Mouse (Mus musculus) hindbrain, embryonic 16.5 days (tissue): Measurements from ENCODE around the gene Nckap5. TPM values are rescaled to one million over a fixed set of nuclear protein-coding genes. Genes with fewer than 3 reads are reported as not detected.

Experiments
- ATAC-seq: fragments of 200-750 bp; cut with Nextera tagmentation; 2 replicates; pipeline ENCODE4 v1.8.0; 2017; ENCODE audit warnings: moderate TSS enrichment, moderate library complexity
- H3K27ac ChIP-seq: fragments of 300-500 bp; sonication (generic); 2 replicates; pipeline ENCODE4 v1.5.1; 2014; ENCODE audit warnings: low read depth, mild to moderate bottlenecking, control low read depth, low read length, moderate library complexity
- H3K27me3 ChIP-seq: fragments of 300-500 bp; sonication (generic); replicated peaks from 2 replicates; pipeline ENCODE4 v1.6.1; 2014; ENCODE audit warnings: low read length; ENCODE audit not compliant: control insufficient read depth, insufficient read depth
- H3K36me3 ChIP-seq: fragments of 300-500 bp; sonication (generic); 2 replicates; pipeline ENCODE4 v1.6.1; 2014; ENCODE audit warnings: mild to moderate bottlenecking, low read length, moderate library complexity, mixed read lengths; ENCODE audit not compliant: control insufficient read depth, insufficient read depth
- H3K4me1 ChIP-seq: fragments of 300-500 bp; sonication (generic); 2 replicates; pipeline ENCODE4 v1.6.1; 2014; ENCODE audit warnings: low read depth, low read length; ENCODE audit not compliant: control insufficient read depth, insufficient read depth
- H3K4me2 ChIP-seq: fragments of 300-500 bp; sonication (generic); 2 replicates; pipeline ENCODE4 v1.6.1; 2014; ENCODE audit warnings: mild to moderate bottlenecking, low read length, control low read depth, moderate library complexity
- H3K4me3 ChIP-seq: fragments of 300-500 bp; sonication (generic); 2 replicates; pipeline ENCODE4 v1.5.1; 2014; ENCODE audit warnings: mild to moderate bottlenecking, low read length, control low read depth, moderate library complexity
- H3K9ac ChIP-seq: fragments of 300-500 bp; sonication (generic); 2 replicates; pipeline ENCODE4 v1.6.1; 2014; ENCODE audit warnings: low read depth, mild to moderate bottlenecking, control low read depth, low read length, moderate library complexity
- H3K9me3 ChIP-seq: fragments of 300-500 bp; sonication (generic); 2 replicates; pipeline ENCODE4 v1.6.1; 2014; ENCODE audit warnings: mild to moderate bottlenecking, low read length, moderate library complexity; ENCODE audit not compliant: control insufficient read depth
- WGBS: fragments of 180-500 bp; shearing (Covaris S2); extraction: QIAGEN DNeasy Blood & Tissue Kit; methylation state at CpG from one replicate; pipeline ENCODE4 v1.1.7; 2014; 5-methylcytosine and 5-hydroxymethylcytosine counted together
- polyA plus RNA-seq: library from polyadenylated mRNA; unstranded; fragments of >200 nt; fragmentation: Nextera tagmentation; extraction: Ambion mirVana; gene quantifications from 2 replicates; pipeline ENCODE4 v1.2.1, GENCODE M21; 2015

Nckap5 gene
- polyA plus RNA-seq, 1 experiment from 2014 or later = 13.9 TPM

- H3K4me2 ChIP-seq = no peak overlapping the region
- H3K27me3 ChIP-seq = no peaks in the 10 kb centered on the region
- no peak overlapping the region for H3K4me3 ChIP-seq
- no peak overlapping the region for H3K9ac ChIP-seq
- WGBS = 75% methylated on average over 6 of the region's 6 CpGs
- no peak for ATAC-seq
- no peaks in the 10 kb centered on the region for H3K36me3 ChIP-seq
- H3K4me1 ChIP-seq = no peaks in the 10 kb centered on the region
- H3K9me3 ChIP-seq = no peaks in the 10 kb centered on the region
- H3K27ac ChIP-seq = no peak overlapping the region
Observed at GRCm38 (mm10) chr1:126537223-126537757, 293.3 kb downstream of the Nckap5 start.

GRCm38 (mm10) chr1:126535527-126535926 is 295.1 kb downstream of the Nckap5 start:
- WGBS = 58% methylated on average over 1 of the region's 1 CpGs
- no peaks in the 10 kb centered on the region for H3K9me3 ChIP-seq
- ATAC-seq = no peak

GRCm38 (mm10) chr1:126534046-126534445 is 296.6 kb downstream of the Nckap5 start:
- Histone ChIP-seq H3K36me3 (no peaks in the 10 kb centered on the region), H3K9me3 (no peaks in the 10 kb centered on the region), H3K9ac (no peak overlapping the region), H3K4me1 (no peaks in the 10 kb centered on the region), H3K27ac (no peak overlapping the region), H3K4me2 (no peak overlapping the region), H3K27me3 (no peaks in the 10 kb centered on the region), H3K4me3 (no peak overlapping the region)
- 62% methylated on average over 2 of the region's 2 CpGs for WGBS
- no peak for ATAC-seq

More at GRCm38 (mm10) chr1:126535527-126535926, 295.1 kb downstream of the Nckap5 start:
- Histone ChIP-seq H3K4me2 (no peak overlapping the region), H3K4me3 (no peak overlapping the region), H3K27me3 (no peaks in the 10 kb centered on the region), H3K36me3 (no peaks in the 10 kb centered on the region), H3K4me1 (no peaks in the 10 kb centered on the region), H3K27ac (no peak overlapping the region), H3K9ac (no peak overlapping the region)

GRCm38 (mm10) chr1:126528043-126528598 is 302.5 kb downstream of the Nckap5 start:
- no peak overlapping the region for H3K27ac ChIP-seq
- H3K9me3 ChIP-seq = no peaks in the 10 kb centered on the region
- no peaks in the 10 kb centered on the region for H3K36me3 ChIP-seq
- ATAC-seq = peak; percentile 40; the same call in 1 of the 2 replicates
- no peak overlapping the region for H3K9ac ChIP-seq
- no peaks in the 10 kb centered on the region for H3K4me1 ChIP-seq
- no peaks in the 10 kb centered on the region for H3K27me3 ChIP-seq
- WGBS = 73% methylated on average over 7 of the region's 7 CpGs
- no peak overlapping the region for H3K4me3 ChIP-seq
- no peak overlapping the region for H3K4me2 ChIP-seq

GRCm38 (mm10) chr1:126518067-126518466 is 312.5 kb downstream of the Nckap5 start:
- H3K4me2 ChIP-seq = no peak overlapping the region
- no peaks in the 10 kb centered on the region for H3K36me3 ChIP-seq
- H3K4me3 ChIP-seq = no peak overlapping the region
- H3K27ac ChIP-seq = no peak overlapping the region
- no peaks in the 10 kb centered on the region for H3K27me3 ChIP-seq
- no peaks in the 10 kb centered on the region for H3K9me3 ChIP-seq
- ATAC-seq = no peak
- 79% methylated on average over 3 of the region's 3 CpGs for WGBS
- H3K4me1 ChIP-seq = no peaks in the 10 kb centered on the region
- no peak overlapping the region for H3K9ac ChIP-seq

- Histone ChIP-seq H3K9ac (no peak overlapping the region), H3K27ac (no peak overlapping the region), H3K4me1 (no peaks in the 10 kb centered on the region), H3K4me3 (no peak overlapping the region), H3K36me3 (no peaks in the 10 kb centered on the region), H3K9me3 (no peaks in the 10 kb centered on the region), H3K4me2 (no peak overlapping the region), H3K27me3 (no peaks in the 10 kb centered on the region)
- no peak for ATAC-seq
- WGBS = 95% methylated on average over 1 of the region's 1 CpGs
Observed at GRCm38 (mm10) chr1:126517427-126517826, 313.2 kb downstream of the Nckap5 start.

GRCm38 (mm10) chr1:126515054-126515756 is 315.4 kb downstream of the Nckap5 start:
- ATAC-seq = no peak
- Histone ChIP-seq H3K4me2 (no peak overlapping the region), H3K27me3 (no peaks in the 10 kb centered on the region), H3K36me3 (no peaks in the 10 kb centered on the region), H3K9me3 (no peaks in the 10 kb centered on the region), H3K27ac (no peak overlapping the region), H3K4me1 (no peaks in the 10 kb centered on the region), H3K4me3 (no peak overlapping the region), H3K9ac (no peak overlapping the region)
- WGBS = 62% methylated on average over 3 of the region's 3 CpGs

GRCm38 (mm10) chr1:126511835-126512445 is 318.7 kb downstream of the Nckap5 start:
- H3K27ac ChIP-seq = no peak overlapping the region
- H3K36me3 ChIP-seq = no peaks in the 10 kb centered on the region
- no peaks in the 10 kb centered on the region for H3K9me3 ChIP-seq
- no peak for ATAC-seq
- H3K4me1 ChIP-seq = no peaks in the 10 kb centered on the region
- no peak overlapping the region for H3K4me3 ChIP-seq
- H3K4me2 ChIP-seq = no peak overlapping the region
- H3K27me3 ChIP-seq = no peaks in the 10 kb centered on the region
- WGBS = 83% methylated on average over 5 of the region's 5 CpGs
- H3K9ac ChIP-seq = no peak overlapping the region

GRCm38 (mm10) chr1:126504717-126505116 is 325.9 kb downstream of the Nckap5 start:
- no peaks in the 10 kb centered on the region for H3K9me3 ChIP-seq
- 80% methylated on average over 4 of the region's 4 CpGs for WGBS
- no peak for ATAC-seq
- no peaks in the 10 kb centered on the region for H3K4me1 ChIP-seq
- no peak overlapping the region for H3K9ac ChIP-seq
- H3K4me2 ChIP-seq = no peak overlapping the region
- no peaks in the 10 kb centered on the region for H3K27me3 ChIP-seq
- no peaks in the 10 kb centered on the region for H3K36me3 ChIP-seq
- H3K4me3 ChIP-seq = no peak overlapping the region
- H3K27ac ChIP-seq = no peak overlapping the region
